Mouse (Mus musculus) MEL (cell line): ENCODE data around the gene Josd2.

Source experiments
- CHD2 ChIP-seq: IDR thresholded peaks from 2 replicates; pipeline ENCODE4 v1.6.1; 2011; ENCODE audit warnings: low read length, improper control_type of control experiment
- CTCF ChIP-seq, 3 experiments: IDR thresholded peaks in 2 of 3; conservative IDR thresholded peaks in 1 of 3; 2 replicates each; pipeline ENCODE4 v1.5.1; 2011 to 2012; ENCODE audit warnings: low read length in 3 of 3, low read depth in 2 of 3, mild to moderate bottlenecking in 2 of 3, improper control_type of control experiment in 1 of 3, inconsistent platforms in 1 of 3, mixed read lengths in 1 of 3, moderate library complexity in 1 of 3; ENCODE audit not compliant: control insufficient read depth in 1 of 3, insufficient read depth in 1 of 3, poor library complexity in 1 of 3, severe bottlenecking in 1 of 3
- EP300 ChIP-seq, 2 experiments: IDR thresholded peaks; 2 replicates each; pipeline ENCODE4 v1.6.1; 2011; ENCODE audit warnings: improper control_type of control experiment in 2 of 2, low read length in 2 of 2, low read depth in 1 of 2, mild to moderate bottlenecking in 1 of 2
- ETS1 ChIP-seq: IDR thresholded peaks from 2 replicates; pipeline ENCODE4 v1.6.1; 2012; ENCODE audit warnings: low read depth, mild to moderate bottlenecking, inconsistent platforms, low read length, improper control_type of control experiment, moderate library complexity
- HCFC1 ChIP-seq: IDR thresholded peaks from 2 replicates; pipeline ENCODE4 v1.6.1; 2012; ENCODE audit warnings: low read depth, mild to moderate bottlenecking, inconsistent platforms, low read length, improper control_type of control experiment, moderate library complexity
- JUND ChIP-seq: IDR thresholded peaks from 2 replicates; pipeline ENCODE4 v1.6.1; 2011; ENCODE audit warnings: low read depth, mild to moderate bottlenecking, improper control_type of control experiment, low read length
- KAT2A ChIP-seq: conservative IDR thresholded peaks from 2 replicates; pipeline ENCODE4 v1.6.1; 2012; ENCODE audit warnings: low read depth, low read length, improper control_type of control experiment, inconsistent platforms
- MAFK ChIP-seq: IDR thresholded peaks from 2 replicates; pipeline ENCODE4 v1.6.1; 2011; ENCODE audit warnings: low read depth, mild to moderate bottlenecking, low read length, improper control_type of control experiment, borderline replicate concordance
- MEF2A ChIP-seq: IDR thresholded peaks from 2 replicates; pipeline ENCODE4 v1.6.1; 2014; ENCODE audit warnings: low read depth, mild to moderate bottlenecking, inconsistent platforms, low read length, improper control_type of control experiment; ENCODE audit not compliant: poor library complexity, insufficient replicate concordance, severe bottlenecking; ENCODE audit errors: extremely low read depth
- POLR2A ChIP-seq, 2 experiments: IDR thresholded peaks; 2 replicates each; pipeline ENCODE4 v1.6.1; 2011 to 2012; ENCODE audit warnings: low read length in 2 of 2, mild to moderate bottlenecking in 2 of 2, control low read depth in 1 of 2, improper control_type of control experiment in 1 of 2, low read depth in 1 of 2, moderate library complexity in 1 of 2; ENCODE audit not compliant: control insufficient read depth in 1 of 2, insufficient read depth in 1 of 2, poor library complexity in 1 of 2
- POLR2AphosphoS5 ChIP-seq: IDR thresholded peaks from 2 replicates; pipeline ENCODE4 v1.6.1; 2012; ENCODE audit warnings: low read depth, borderline replicate concordance, mild to moderate bottlenecking, inconsistent platforms, low read length, moderate library complexity, mixed read lengths
- UBTF ChIP-seq: IDR thresholded peaks from 2 replicates; pipeline ENCODE4 v1.6.1; 2012; ENCODE audit warnings: low read depth, mild to moderate bottlenecking, inconsistent platforms, low read length, improper control_type of control experiment, moderate library complexity, borderline replicate concordance; ENCODE audit not compliant: insufficient read depth
- USF1 ChIP-seq: IDR thresholded peaks from 2 replicates; pipeline ENCODE4 v1.6.1; 2014; ENCODE audit warnings: low read depth, mild to moderate bottlenecking, inconsistent platforms, low read length, improper control_type of control experiment, moderate library complexity

- no peak for TF ChIP-seq JUND
- no peak for TF ChIP-seq POLR2AphosphoS5
- no peak for TF ChIP-seq POLR2A (IDR thresholded peaks at IDR 0.05; ENCODE audit: control insufficient read depth in 1 of 2, insufficient read depth in 1 of 2, low read depth in 1 of 2, low read length in 2 of 2, poor library complexity in 1 of 2)
- no peak for TF ChIP-seq ETS1
- TF ChIP-seq HCFC1, result no peak
- TF ChIP-seq KAT2A, result no peak
- no peak for TF ChIP-seq CTCF (IDR thresholded peaks at IDR 0.05 in 2 of 3, conservative IDR thresholded peaks at IDR 0.05 in 1 of 3; ENCODE audit: control insufficient read depth in 1 of 3, insufficient read depth in 1 of 3, low read depth in 2 of 3, low read length in 3 of 3, poor library complexity in 1 of 3, severe bottlenecking in 1 of 3)
- TF ChIP-seq MAFK, result no peak
- TF ChIP-seq CHD2, result no peak
- TF ChIP-seq MEF2A, result no peak
- TF ChIP-seq UBTF, result no peak
- TF ChIP-seq USF1, result no peak
- no peak for TF ChIP-seq EP300 (IDR thresholded peaks at IDR 0.05; ENCODE audit: low read depth in 1 of 2, low read length in 2 of 2)
These were observed 6.1 kb upstream of the Josd2 start for GRCm38 (mm10) chr7:44461503-44462217.
